Mouse (Mus musculus) testis, adult 2 months (tissue): ENCODE measurements around the gene Esrrg. TPM values are rescaled to one million over a fixed set of nuclear protein-coding genes. Genes with fewer than 3 reads are reported as not detected.

Experiments
- H3K27ac ChIP-seq: fragments of 200-500 bp; 2 replicates; pipeline ENCODE4 v1.5.1; 2012; ENCODE audit warnings: low read depth, low read length; ENCODE audit not compliant: control insufficient read depth, insufficient read depth
- H3K27me3 ChIP-seq: fragments of 200-500 bp; 2 replicates; pipeline ENCODE4 v1.6.1; 2012; ENCODE audit warnings: mild to moderate bottlenecking, low read length, moderate library complexity; ENCODE audit not compliant: control insufficient read depth, insufficient read depth
- H3K36me3 ChIP-seq: fragments of 200-500 bp; 2 replicates; pipeline ENCODE4 v1.6.1; 2012; ENCODE audit warnings: mild to moderate bottlenecking, low read length; ENCODE audit not compliant: control insufficient read depth, insufficient read depth
- H3K4me1 ChIP-seq: fragments of 200-500 bp; 2 replicates; pipeline ENCODE4 v1.6.1; 2012; ENCODE audit warnings: low read length; ENCODE audit not compliant: control insufficient read depth, insufficient read depth
- H3K4me3 ChIP-seq: fragments of 200-500 bp; 2 replicates; pipeline ENCODE4 v1.5.1; 2012; ENCODE audit warnings: low read depth, mild to moderate bottlenecking, low read length, moderate library complexity, mixed read lengths; ENCODE audit not compliant: control insufficient read depth
- CTCF ChIP-seq: fragments of 200-500 bp; IDR thresholded peaks from 2 replicates; pipeline ENCODE4 v1.5.1; 2012; ENCODE audit warnings: low read depth, mild to moderate bottlenecking, inconsistent platforms, low read length, moderate library complexity; ENCODE audit not compliant: control insufficient read depth, insufficient read depth, insufficient replicate concordance
- POLR2A ChIP-seq: fragments of 200-500 bp; IDR thresholded peaks from 2 replicates; pipeline ENCODE4 v1.6.1; 2012; ENCODE audit warnings: low read depth, mild to moderate bottlenecking, inconsistent platforms, low read length, moderate library complexity; ENCODE audit not compliant: control insufficient read depth
- polyA plus RNA-seq: library from polyadenylated mRNA; depleted of rRNA; stranded (reverse); fragments of >200 nt; gene quantifications from 2 replicates; pipeline ENCODE4 v1.2.3, GENCODE M21; 2012

Esrrg gene
- polyA plus RNA-seq, 1 experiment = 0.28 TPM

GRCm38 (mm10) chr1:188157237-188157955 is 548.8 kb downstream of the Esrrg start:
- H3K4me3 ChIP-seq = no peak overlapping the region
- no peaks in the 10 kb centered on the region for H3K27me3 ChIP-seq
- no peak overlapping the region for H3K27ac ChIP-seq
- TF ChIP-seq POLR2A (no peak), CTCF (no peak)
- H3K4me1 ChIP-seq = no peaks in the 10 kb centered on the region
- no peaks in the 10 kb centered on the region for H3K36me3 ChIP-seq

- TF ChIP-seq POLR2A (no peak), CTCF (no peak)
- H3K27ac ChIP-seq = no peak overlapping the region
These were observed 550.1 kb downstream of the Esrrg start for GRCm38 (mm10) chr1:188158675-188159074.

GRCm38 (mm10) chr1:188159108-188159507 is 550.5 kb downstream of the Esrrg start:
- H3K36me3 ChIP-seq = no peaks in the 10 kb centered on the region
- TF ChIP-seq POLR2A (no peak), CTCF (no peak)

More at GRCm38 (mm10) chr1:188158675-188159074, 550.1 kb downstream of the Esrrg start:
- Histone ChIP-seq H3K4me3 (no peak overlapping the region), H3K4me1 (peaks cover under 1% of the 10 kb centered on the region; the same call in 1 of the 2 replicates), H3K27me3 (no peaks in the 10 kb centered on the region), H3K36me3 (no peaks in the 10 kb centered on the region)

GRCm38 (mm10) chr1:188163058-188163457 is 554.5 kb downstream of the Esrrg start:
- H3K36me3 ChIP-seq = no peaks in the 10 kb centered on the region
- H3K4me3 ChIP-seq = no peak overlapping the region
- no peak overlapping the region for H3K27ac ChIP-seq
- no peak for TF ChIP-seq CTCF
- no peak for TF ChIP-seq POLR2A
- peaks cover 4% of the 10 kb centered on the region; the same call in 1 of the 2 replicates for H3K4me1 ChIP-seq
- no peaks in the 10 kb centered on the region for H3K27me3 ChIP-seq

More at GRCm38 (mm10) chr1:188159108-188159507, 550.5 kb downstream of the Esrrg start:
- no peak overlapping the region for H3K27ac ChIP-seq
- no peaks in the 10 kb centered on the region for H3K27me3 ChIP-seq
- H3K4me1 ChIP-seq = peaks cover 3% of the 10 kb centered on the region; the same call in 1 of the 2 replicates
- no peak overlapping the region for H3K4me3 ChIP-seq

DNA sequence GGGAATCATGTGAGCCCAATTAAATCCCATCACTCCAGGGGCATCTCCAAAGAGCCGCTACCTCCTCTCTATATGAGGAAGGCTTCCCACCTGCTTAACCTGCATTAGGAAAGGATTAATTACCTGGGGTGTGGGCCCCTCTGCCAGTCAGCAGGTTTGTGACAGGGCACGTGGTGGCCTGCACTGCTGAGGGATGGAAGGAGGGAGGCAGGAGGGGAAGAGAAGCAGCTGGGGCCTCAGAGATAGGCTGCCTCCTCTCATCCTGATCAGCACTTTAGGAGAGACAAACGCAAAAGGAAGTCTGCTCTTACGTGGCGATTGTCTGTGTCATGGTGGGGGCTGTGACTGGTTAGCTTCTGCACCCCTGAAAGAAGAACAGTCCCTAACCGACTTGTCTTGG is 555.7 kb downstream of the Esrrg start:
- peaks cover 4% of the 10 kb centered on the region; the same call in 1 of the 2 replicates for H3K4me1 ChIP-seq
- no peak for TF ChIP-seq POLR2A
- TF ChIP-seq CTCF = no peak
- no peaks in the 10 kb centered on the region for H3K27me3 ChIP-seq
- no peaks in the 10 kb centered on the region for H3K36me3 ChIP-seq
- H3K27ac ChIP-seq = no peak overlapping the region
- H3K4me3 ChIP-seq = no peak overlapping the region

DNA sequence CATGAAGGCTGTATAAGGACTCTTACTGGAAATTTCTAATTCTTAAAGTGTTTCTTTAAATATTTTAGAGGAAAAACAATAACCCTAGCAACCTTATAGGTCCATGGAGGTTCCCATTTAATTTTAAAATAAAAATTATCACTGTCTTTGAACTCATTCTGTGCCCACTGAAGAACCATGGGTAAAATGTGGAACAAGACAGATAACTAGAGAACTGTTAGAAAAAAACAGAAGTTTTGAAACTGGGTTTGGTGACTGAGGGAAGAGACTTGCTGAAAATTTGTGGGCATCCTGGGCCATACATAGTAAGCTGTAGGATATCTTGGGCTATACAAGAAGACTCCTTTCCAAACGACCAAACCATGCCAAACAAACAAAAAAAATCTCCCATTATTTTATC is 565.3 kb downstream of the Esrrg start:
- TF ChIP-seq POLR2A (no peak), CTCF (no peak)
- no peak overlapping the region for H3K27ac ChIP-seq
- H3K27me3 ChIP-seq = no peaks in the 10 kb centered on the region
- H3K4me3 ChIP-seq = no peak overlapping the region
- H3K4me1 ChIP-seq = no peaks in the 10 kb centered on the region
- H3K36me3 ChIP-seq = no peaks in the 10 kb centered on the region

- H3K36me3 ChIP-seq = no peaks in the 10 kb centered on the region
- no peak overlapping the region for H3K4me3 ChIP-seq
- H3K27ac ChIP-seq = no peak overlapping the region
- no peak for TF ChIP-seq CTCF
- TF ChIP-seq POLR2A = no peak
- no peaks in the 10 kb centered on the region for H3K4me1 ChIP-seq
- H3K27me3 ChIP-seq = no peaks in the 10 kb centered on the region
These were observed 574.4 kb downstream of the Esrrg start for GRCm38 (mm10) chr1:188182951-188183350.
